Mouse (Mus musculus) liver, adult 2 months (tissue): ENCODE measurements around the gene Gm28036.
A peak's percentile ranks its signal among the peaks of the same experiment; 100 is the strongest.

Experiments used
- CTCF ChIP-seq: fragments of 200-500 bp; IDR thresholded peaks from 2 replicates; pipeline ENCODE4 v1.5.1; 2011; ENCODE audit warnings: low read depth, low read length, control low read depth
- POLR2A ChIP-seq: fragments of 200-500 bp; IDR thresholded peaks from 2 replicates; pipeline ENCODE4 v1.6.1; 2011; ENCODE audit warnings: low read length, control low read depth; ENCODE audit not compliant: insufficient read depth; ENCODE audit errors: extremely low read depth

DNA sequence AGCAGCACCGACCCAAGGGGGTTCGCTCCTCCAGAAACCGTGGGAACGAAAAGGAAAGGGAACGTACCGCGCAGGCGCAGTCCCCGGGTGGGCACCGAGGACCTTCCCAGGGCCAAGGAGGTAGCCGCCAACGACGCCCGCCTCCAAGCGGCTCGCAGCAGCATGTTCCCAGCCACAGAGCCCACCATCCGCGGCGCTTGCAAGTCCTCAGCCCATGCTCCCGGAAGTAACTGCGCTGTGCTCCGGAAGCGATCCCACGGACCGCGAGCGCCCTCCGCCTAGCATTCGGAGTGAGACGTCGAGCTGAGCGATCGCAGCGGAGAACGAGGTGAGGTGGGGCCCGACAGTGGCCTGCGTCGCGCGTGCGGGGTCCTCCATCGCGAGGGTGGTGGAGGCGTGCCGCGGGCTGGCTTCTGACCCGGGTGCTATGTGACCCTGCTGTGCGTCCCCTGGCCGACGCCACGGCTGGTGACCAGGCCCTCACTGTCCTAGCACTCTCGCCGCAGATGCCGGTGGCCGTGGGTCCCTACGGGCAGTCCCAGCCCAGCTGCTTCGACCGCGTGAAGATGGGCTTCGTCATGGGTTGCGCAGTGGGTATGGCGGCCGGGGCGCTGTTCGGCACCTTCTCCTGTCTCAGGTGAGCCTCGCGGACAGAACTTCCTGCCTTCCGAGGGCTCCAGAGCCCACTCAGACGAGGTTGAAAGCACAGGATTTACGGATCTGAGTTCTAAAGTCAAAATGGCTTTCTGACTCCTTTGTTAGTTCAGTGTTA, 17.2 kb upstream of the Gm28036 start, which contains the start of the genes Romo1 and Nfs1:
- TF ChIP-seq CTCF, result 0 out of 2 replicates have a peak, but pooled peaks have one; percentile 30
- TF ChIP-seq POLR2A, result peak; percentile 59
